Mouse (Mus musculus): Measurements from ENCODE around the gene Tdrkh. TPM values are rescaled to one million over a fixed set of nuclear protein-coding genes. Genes with fewer than 3 reads are reported as not detected.

Gene Tdrkh
- polyA plus RNA-seq, 1 experiment from 2014 or later = 55.5 TPM

DNA sequence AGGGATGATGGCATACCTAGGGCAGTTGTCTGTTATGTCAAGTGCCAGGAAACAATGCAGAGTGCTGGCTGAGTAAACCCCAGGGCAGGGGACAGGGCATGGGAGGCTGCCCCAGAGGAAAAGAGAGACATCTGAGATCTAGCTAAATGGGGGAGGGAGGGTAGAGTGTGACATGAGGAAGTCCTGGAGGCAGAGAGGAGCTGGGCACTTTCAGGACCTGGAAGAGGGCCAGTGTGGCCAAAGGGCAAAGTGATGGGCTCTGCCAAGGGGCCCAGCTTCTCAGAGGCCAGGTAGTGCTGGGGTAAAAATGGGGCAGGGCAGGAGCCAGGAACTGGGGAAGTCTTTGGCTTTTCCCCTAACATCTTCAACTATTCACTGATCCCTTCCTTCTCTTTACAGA is 38.4 kb upstream of the Tdrkh start:
- Histone ChIP-seq H3K9ac (no peak overlapping the region), H3K9me3 (no peaks in the 10 kb centered on the region), H3K27me3 (replicated peaks) (0 out of 2 replicates have a peak, but pooled peaks cover 5% of the 10 kb centered on the region), H3K4me2 (replicated peaks) (no peak overlapping the region), H3K4me3 (no peak overlapping the region), H3K36me3 (no peaks in the 10 kb centered on the region), H3K4me1 (peaks cover 19% of the 10 kb centered on the region), H3K27ac (no peak overlapping the region)
- no peak for ATAC-seq (ENCODE audit: low FRiP score, low read depth)

DNA sequence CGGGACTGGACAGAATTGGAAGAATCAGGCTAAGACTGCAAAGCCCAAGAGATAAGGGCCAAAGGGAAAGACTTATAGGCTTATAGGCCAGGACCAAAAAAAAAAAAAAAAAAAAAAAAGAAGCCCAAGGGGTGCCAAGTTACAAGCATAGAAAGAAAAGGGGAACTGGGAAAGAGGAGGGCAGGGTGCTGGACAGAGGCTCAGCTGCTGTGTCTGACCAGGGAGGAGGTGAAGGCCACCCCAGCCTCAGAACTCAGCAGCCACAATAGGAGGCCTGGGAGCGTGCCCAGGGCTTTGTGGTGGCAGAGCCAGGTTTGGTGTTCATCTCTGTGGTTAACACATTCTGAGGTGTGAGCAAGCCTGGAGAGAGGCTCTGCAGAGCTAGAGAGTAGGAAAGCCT is 37.9 kb upstream of the Tdrkh start:
- 0 out of 2 replicates have a peak, but pooled peaks cover 5% of the 10 kb centered on the region for H3K27me3 ChIP-seq (replicated peaks)
- ATAC-seq (ENCODE audit: low FRiP score, low read depth) = no peak
- WGBS = 79% methylated on average over 2 of the region's 2 CpGs

DNA sequence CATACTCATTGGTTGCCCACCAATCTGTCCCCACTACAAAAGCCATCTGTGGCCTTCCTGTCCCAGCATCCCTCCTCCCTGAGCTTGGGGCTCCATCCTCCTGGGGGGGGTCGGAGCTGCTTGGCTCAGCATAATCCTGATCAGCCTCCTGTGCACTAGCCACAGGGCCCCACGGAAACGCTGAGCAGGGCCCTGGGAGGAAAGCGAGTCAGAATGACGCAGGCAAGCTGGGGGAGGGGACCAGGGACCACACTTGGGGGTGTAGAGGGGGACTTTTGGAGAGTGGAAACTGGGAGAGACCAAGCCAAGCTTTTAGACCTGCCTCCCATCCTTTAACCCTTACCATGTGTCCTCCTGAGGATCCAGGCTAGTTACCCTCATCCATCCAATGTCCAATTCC is 37.2 kb upstream of the Tdrkh start:
- Histone ChIP-seq H3K9ac (no peak overlapping the region), H3K4me1 (peaks cover 19% of the 10 kb centered on the region), H3K4me3 (no peak overlapping the region), H3K4me2 (replicated peaks) (no peak overlapping the region), H3K9me3 (no peaks in the 10 kb centered on the region), H3K36me3 (no peaks in the 10 kb centered on the region), H3K27ac (no peak overlapping the region), H3K27me3 (replicated peaks) (0 out of 2 replicates have a peak, but pooled peaks cover 5% of the 10 kb centered on the region)
- no peak for ATAC-seq (ENCODE audit: low FRiP score, low read depth)
- 55% methylated on average over 5 of the region's 5 CpGs for WGBS

More for the DNA sequence above, 37.9 kb upstream of the Tdrkh start:
- Histone ChIP-seq H3K4me3 (no peak overlapping the region), H3K4me2 (replicated peaks) (no peak overlapping the region), H3K9me3 (no peaks in the 10 kb centered on the region), H3K9ac (no peak overlapping the region), H3K27ac (no peak overlapping the region), H3K36me3 (no peaks in the 10 kb centered on the region), H3K4me1 (peaks cover 19% of the 10 kb centered on the region)

GRCm38 (mm10) chr3:94377028-94377923 is 35.8 kb upstream of the Tdrkh start:
- WGBS = 19% methylated on average over 13 of the region's 13 CpGs
- H3K27ac ChIP-seq = no peak overlapping the region
- no peak overlapping the region for H3K9ac ChIP-seq
- H3K9me3 ChIP-seq = no peaks in the 10 kb centered on the region
- H3K4me1 ChIP-seq = peaks cover 14% of the 10 kb centered on the region
- 0 out of 2 replicates have a peak, but pooled peaks cover 5% of the 10 kb centered on the region for H3K27me3 ChIP-seq (replicated peaks)
- no peak overlapping the region for H3K4me2 ChIP-seq (replicated peaks)
- no peak for ATAC-seq (ENCODE audit: low FRiP score, low read depth)
- no peaks in the 10 kb centered on the region for H3K36me3 ChIP-seq
- H3K4me3 ChIP-seq = no peak overlapping the region

GRCm38 (mm10) chr3:94379831-94380510 is 33.1 kb upstream of the Tdrkh start:
- WGBS = 31% methylated on average over 9 of the region's 9 CpGs
- H3K9me3 ChIP-seq = no peaks in the 10 kb centered on the region
- no peaks in the 10 kb centered on the region for H3K27me3 ChIP-seq (replicated peaks)
- H3K4me3 ChIP-seq = no peak overlapping the region
- no peak overlapping the region for H3K27ac ChIP-seq
- H3K36me3 ChIP-seq = no peaks in the 10 kb centered on the region
- no peak for ATAC-seq (ENCODE audit: low FRiP score, low read depth)
- H3K4me2 ChIP-seq (replicated peaks) = no peak overlapping the region
- no peaks in the 10 kb centered on the region for H3K4me1 ChIP-seq
- H3K9ac ChIP-seq = no peak overlapping the region

DNA sequence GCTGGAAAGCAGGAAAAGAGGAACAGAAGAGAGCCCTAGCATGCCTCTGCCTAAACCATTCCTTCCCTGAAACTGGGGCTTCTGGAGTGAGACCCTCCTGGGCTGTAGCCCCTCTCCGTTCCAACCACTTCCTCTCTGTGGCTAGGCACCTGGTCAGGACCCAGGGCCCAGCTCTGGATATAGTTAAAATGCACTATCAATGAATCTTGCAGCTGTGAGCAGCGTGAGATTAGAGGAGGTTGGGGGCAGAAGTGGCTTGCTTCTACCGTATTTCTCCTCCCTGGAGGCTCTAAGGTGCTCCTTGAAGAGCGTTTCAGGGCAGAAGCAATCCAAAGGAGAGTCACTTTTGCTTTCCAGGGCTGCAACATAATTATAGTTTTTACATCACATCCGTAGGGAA is 30.8 kb upstream of the Tdrkh start:
- H3K9ac ChIP-seq = no peak overlapping the region
- H3K4me2 ChIP-seq (replicated peaks) = no peak overlapping the region
- ATAC-seq (ENCODE audit: low FRiP score, low read depth) = no peak
- H3K4me3 ChIP-seq = no peak overlapping the region
- no peaks in the 10 kb centered on the region for H3K27me3 ChIP-seq (replicated peaks)
- 79% methylated on average over 5 of the region's 5 CpGs for WGBS
- no peaks in the 10 kb centered on the region for H3K36me3 ChIP-seq
- no peaks in the 10 kb centered on the region for H3K9me3 ChIP-seq
- H3K27ac ChIP-seq = no peak overlapping the region
- H3K4me1 ChIP-seq = no peaks in the 10 kb centered on the region

GRCm38 (mm10) chr3:94383476-94383875 is 29.6 kb upstream of the Tdrkh start:
- Histone ChIP-seq H3K9me3 (no peaks in the 10 kb centered on the region), H3K4me1 (no peaks in the 10 kb centered on the region), H3K9ac (no peak overlapping the region), H3K4me2 (replicated peaks) (no peak overlapping the region), H3K27me3 (replicated peaks) (no peaks in the 10 kb centered on the region), H3K27ac (no peak overlapping the region), H3K4me3 (no peak overlapping the region), H3K36me3 (no peaks in the 10 kb centered on the region)
- no peak for ATAC-seq (ENCODE audit: low FRiP score, low read depth)
- WGBS = 65% methylated on average over 3 of the region's 3 CpGs

DNA sequence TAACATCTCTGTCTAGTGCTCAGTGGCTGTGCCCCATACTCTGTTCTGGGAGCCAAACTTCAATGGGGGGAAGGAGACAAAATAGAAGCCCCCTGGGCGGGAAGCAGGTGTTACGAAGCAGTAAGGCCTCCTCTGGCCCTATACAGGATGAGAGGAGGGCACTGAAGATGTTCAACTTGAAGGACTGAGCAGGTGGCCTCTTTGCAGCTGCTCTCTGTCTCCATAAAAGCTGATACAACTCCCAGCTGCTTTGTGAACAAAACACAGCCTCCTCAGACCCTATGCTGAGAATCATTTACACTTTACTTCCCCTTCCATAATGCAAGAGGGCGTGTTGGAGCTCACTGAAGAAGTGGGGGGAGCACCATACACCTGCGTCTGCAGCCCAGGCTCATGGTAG is 26.4 kb upstream of the Tdrkh start:
- H3K4me1 ChIP-seq = no peaks in the 10 kb centered on the region
- no peak for ATAC-seq (ENCODE audit: low FRiP score, low read depth)
- H3K27me3 ChIP-seq (replicated peaks) = no peaks in the 10 kb centered on the region
- no peak overlapping the region for H3K4me3 ChIP-seq
- WGBS = 47% methylated on average over 4 of the region's 4 CpGs
- no peak overlapping the region for H3K27ac ChIP-seq
- no peak overlapping the region for H3K4me2 ChIP-seq (replicated peaks)
- H3K9ac ChIP-seq = no peak overlapping the region
- H3K9me3 ChIP-seq = no peaks in the 10 kb centered on the region
- no peaks in the 10 kb centered on the region for H3K36me3 ChIP-seq

GRCm38 (mm10) chr3:94387391-94387790 is 25.7 kb upstream of the Tdrkh start:
- 92% methylated on average over 10 of the region's 10 CpGs for WGBS
- ATAC-seq (ENCODE audit: low FRiP score, low read depth) = no peak
- H3K4me1 ChIP-seq = no peaks in the 10 kb centered on the region
- no peaks in the 10 kb centered on the region for H3K36me3 ChIP-seq
- H3K27me3 ChIP-seq (replicated peaks) = no peaks in the 10 kb centered on the region
- no peak overlapping the region for H3K9ac ChIP-seq
- no peak overlapping the region for H3K4me2 ChIP-seq (replicated peaks)
- H3K27ac ChIP-seq = no peak overlapping the region
- H3K4me3 ChIP-seq = no peak overlapping the region
- no peaks in the 10 kb centered on the region for H3K9me3 ChIP-seq

DNA sequence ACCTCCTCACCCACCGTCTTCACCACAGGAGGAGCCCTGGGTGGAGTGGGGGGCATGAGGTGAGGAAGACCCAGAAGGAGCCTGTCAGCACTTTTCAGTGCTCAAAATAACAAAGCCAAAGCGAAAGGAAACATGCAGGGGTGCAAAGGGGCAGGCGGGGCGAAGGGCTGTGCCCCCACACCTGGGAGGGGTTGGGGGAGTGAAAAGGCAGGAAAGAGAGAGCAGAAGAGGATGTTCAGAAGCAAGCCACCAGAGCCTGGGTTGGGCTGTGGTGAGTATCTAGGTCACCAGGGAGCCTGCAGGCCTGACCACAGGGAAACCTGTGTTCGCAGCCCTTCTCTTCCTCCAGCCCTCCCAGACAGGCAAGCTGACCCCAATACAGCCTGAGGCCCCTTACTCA is 25.0 kb upstream of the Tdrkh start:
- H3K9ac ChIP-seq = no peak overlapping the region
- H3K4me3 ChIP-seq = no peak overlapping the region
- no peak overlapping the region for H3K27ac ChIP-seq
- H3K4me1 ChIP-seq = no peaks in the 10 kb centered on the region
- no peaks in the 10 kb centered on the region for H3K9me3 ChIP-seq
- WGBS = 83% methylated on average over 5 of the region's 5 CpGs
- no peaks in the 10 kb centered on the region for H3K36me3 ChIP-seq
- H3K4me2 ChIP-seq (replicated peaks) = no peak overlapping the region
- H3K27me3 ChIP-seq (replicated peaks) = no peaks in the 10 kb centered on the region
- no peak for ATAC-seq (ENCODE audit: low FRiP score, low read depth)

DNA sequence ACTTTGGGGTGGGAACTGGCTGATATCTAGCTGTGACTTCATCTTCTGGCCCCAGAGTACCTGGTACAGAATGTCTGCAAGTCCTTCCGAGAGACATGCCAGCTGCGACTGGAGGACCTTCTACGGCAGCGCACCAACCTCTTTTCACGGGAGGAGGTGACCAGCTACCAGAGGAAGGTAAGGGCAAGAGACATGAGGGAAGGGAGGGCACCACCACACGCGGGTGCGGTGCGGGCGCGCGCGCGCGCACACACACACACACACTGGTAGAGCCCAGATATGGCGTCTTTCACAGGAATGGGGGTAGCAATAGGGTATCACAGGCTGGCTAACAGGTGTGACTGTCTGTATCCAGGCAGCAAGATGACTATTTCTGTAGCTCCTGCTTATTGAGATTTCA is 23.7 kb upstream of the Tdrkh start:
- ATAC-seq (ENCODE audit: low FRiP score, low read depth) = no peak
- H3K4me1 ChIP-seq = no peaks in the 10 kb centered on the region
- H3K27ac ChIP-seq = no peak overlapping the region
- no peaks in the 10 kb centered on the region for H3K36me3 ChIP-seq
- no peaks in the 10 kb centered on the region for H3K27me3 ChIP-seq (replicated peaks)
- no peak overlapping the region for H3K4me2 ChIP-seq (replicated peaks)
- H3K9ac ChIP-seq = no peak overlapping the region
- H3K4me3 ChIP-seq = no peak overlapping the region
- no peaks in the 10 kb centered on the region for H3K9me3 ChIP-seq
- 93% methylated on average over 16 of the region's 16 CpGs for WGBS

DNA sequence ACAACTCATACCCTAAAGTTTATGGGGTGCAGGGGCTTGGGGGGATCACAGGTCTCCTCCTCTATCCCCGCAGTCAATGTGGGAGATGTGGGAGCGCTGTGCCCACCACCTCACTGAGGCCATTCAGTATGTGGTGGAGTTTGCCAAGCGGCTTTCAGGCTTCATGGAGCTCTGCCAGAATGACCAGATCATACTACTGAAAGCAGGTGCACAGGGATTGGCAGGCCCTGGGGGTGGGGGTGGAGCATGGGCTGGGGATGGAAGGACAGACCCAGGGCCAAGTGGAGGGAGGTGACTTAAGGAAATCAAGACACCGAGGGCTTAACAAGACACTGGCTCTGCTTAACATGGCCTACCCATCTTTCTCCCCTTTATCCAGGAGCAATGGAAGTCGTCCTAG is 22.1 kb upstream of the Tdrkh start:
- Histone ChIP-seq H3K36me3 (no peaks in the 10 kb centered on the region), H3K4me3 (no peak overlapping the region), H3K9me3 (no peaks in the 10 kb centered on the region), H3K4me2 (replicated peaks) (no peak overlapping the region), H3K9ac (no peak overlapping the region), H3K27me3 (replicated peaks) (no peaks in the 10 kb centered on the region), H3K27ac (no peak overlapping the region), H3K4me1 (no peaks in the 10 kb centered on the region)
- ATAC-seq (ENCODE audit: low FRiP score, low read depth) = no peak
- 86% methylated on average over 5 of the region's 5 CpGs for WGBS
